Mouse (Mus musculus) limb, embryonic 15.5 days (tissue): Measurements from ENCODE around the gene Golga4. TPM values are rescaled to one million over a fixed set of nuclear protein-coding genes. Genes with fewer than 3 reads are reported as not detected.

Experiments used
- ATAC-seq: fragments of 200-750 bp; cut with Nextera tagmentation; 2 replicates; pipeline ENCODE4 v1.8.0; 2017; ENCODE audit warnings: low read depth, moderate TSS enrichment; ENCODE audit not compliant: insufficient number of reproducible peaks, low FRiP score, low TSS enrichment
- H3K27ac ChIP-seq: fragments of 300-500 bp; sonication (generic); 2 replicates; pipeline ENCODE4 v1.5.1; 2015; ENCODE audit warnings: moderate library complexity, mild to moderate bottlenecking, inconsistent platforms
- H3K27me3 ChIP-seq: fragments of 300-500 bp; sonication (generic); 2 replicates; pipeline ENCODE4 v1.6.1; 2015; ENCODE audit warnings: inconsistent platforms
- H3K36me3 ChIP-seq: fragments of 300-500 bp; sonication (generic); 2 replicates; pipeline ENCODE4 v1.6.1; 2015; ENCODE audit warnings: inconsistent platforms
- H3K4me1 ChIP-seq: fragments of 300-500 bp; sonication (generic); 2 replicates; pipeline ENCODE4 v1.6.1; 2015; ENCODE audit warnings: inconsistent platforms
- H3K4me2 ChIP-seq: fragments of 300-500 bp; sonication (generic); 2 replicates; pipeline ENCODE4 v1.6.1; 2015; ENCODE audit warnings: mild to moderate bottlenecking, inconsistent platforms
- H3K4me3 ChIP-seq: fragments of 300-500 bp; sonication (generic); 2 replicates; pipeline ENCODE4 v1.5.1; 2015; ENCODE audit warnings: mild to moderate bottlenecking, inconsistent platforms
- H3K9ac ChIP-seq: fragments of 300-500 bp; sonication (generic); 2 replicates; pipeline ENCODE4 v1.6.1; 2015; ENCODE audit warnings: inconsistent platforms
- H3K9me3 ChIP-seq: fragments of 300-500 bp; sonication (generic); 2 replicates; pipeline ENCODE4 v1.6.1; 2016; ENCODE audit warnings: inconsistent platforms
- WGBS: fragments of 180-500 bp; shearing (Covaris S2); methylation state at CpG from one replicate; pipeline ENCODE4 v1.1.7; 2015; 5-methylcytosine and 5-hydroxymethylcytosine counted together
- polyA plus RNA-seq: library from polyadenylated mRNA; unstranded; fragments of >200 nt; fragmentation: Nextera tagmentation; extraction: Ambion mirVana; gene quantifications from 2 replicates; pipeline ENCODE4 v1.2.1, GENCODE M21; 2015

Gene Golga4
- polyA plus RNA-seq, 1 experiment from 2014 or later, result 52.3 TPM

DNA sequence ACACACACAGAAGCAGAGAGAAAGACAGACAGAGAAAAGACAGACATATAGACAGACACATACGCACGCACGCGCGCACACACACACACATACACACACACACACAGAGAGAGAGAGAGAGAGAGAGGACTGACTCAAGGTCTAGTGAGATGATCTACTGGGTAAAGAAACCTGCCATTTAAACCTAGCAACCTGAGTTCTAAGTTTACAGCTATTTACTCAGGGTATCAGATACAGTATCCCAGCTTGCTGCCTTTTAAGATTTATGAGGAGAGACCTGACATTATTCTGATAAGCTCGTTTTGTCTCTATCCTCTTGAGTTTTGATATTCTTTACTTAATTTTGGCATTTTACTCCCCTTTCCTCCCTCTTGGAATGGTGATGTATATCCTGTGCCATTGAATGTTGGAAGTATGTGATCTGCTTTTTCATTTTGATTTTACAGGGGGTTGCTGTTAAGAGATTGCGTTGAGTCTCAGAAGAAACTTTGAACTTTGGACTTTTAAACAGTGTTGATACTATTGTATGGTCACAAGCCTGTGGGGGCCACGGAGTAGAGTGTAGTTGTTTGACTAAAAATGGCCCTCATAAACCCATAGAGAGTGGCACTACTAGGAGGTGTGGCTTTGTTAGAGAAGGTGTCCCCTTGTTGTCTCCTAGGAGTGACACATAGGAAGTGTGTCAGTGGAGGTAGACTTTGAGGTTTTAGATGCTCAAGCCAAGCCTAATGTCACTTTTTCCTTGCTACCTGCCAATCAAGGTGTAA, 13.0 kb upstream of the Golga4 start:
- Histone ChIP-seq H3K4me2 (no peak overlapping the region), H3K36me3 (no peaks in the 10 kb centered on the region), H3K27me3 (peaks cover 31% of the 10 kb centered on the region), H3K27ac (no peak overlapping the region), H3K9me3 (no peaks in the 10 kb centered on the region), H3K9ac (no peak overlapping the region), H3K4me1 (peaks cover 14% of the 10 kb centered on the region), H3K4me3 (no peak overlapping the region)
- WGBS, result 81% methylated on average over 8 of the region's 8 CpGs
- no peak for ATAC-seq

DNA sequence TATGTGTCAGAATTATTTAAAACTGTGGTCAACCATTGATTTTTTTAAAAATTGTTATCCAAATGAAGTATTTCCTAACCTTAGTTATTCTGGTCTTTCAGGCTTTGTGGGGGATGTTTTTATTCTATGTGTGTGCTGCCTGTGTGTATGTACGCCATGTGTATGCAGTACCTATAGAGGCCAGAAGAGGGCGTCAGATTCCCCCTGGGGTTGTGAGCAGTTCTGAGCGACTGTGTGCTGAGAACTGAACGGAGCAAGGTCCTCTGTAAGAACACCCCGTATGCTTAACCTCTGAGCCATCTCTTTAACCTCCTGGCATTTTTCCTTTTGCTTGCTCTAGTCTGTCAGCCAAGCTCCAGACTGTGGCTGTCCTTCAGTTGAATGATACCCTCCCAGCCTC, 12.0 kb upstream of the Golga4 start:
- no peak for ATAC-seq
- no peak overlapping the region for H3K27ac ChIP-seq
- no peaks in the 10 kb centered on the region for H3K9me3 ChIP-seq
- H3K4me2 ChIP-seq, result no peak overlapping the region
- H3K4me3 ChIP-seq, result no peak overlapping the region
- H3K9ac ChIP-seq, result no peak overlapping the region
- H3K27me3 ChIP-seq, result peaks cover 22% of the 10 kb centered on the region
- 83% methylated on average over 5 of the region's 5 CpGs for WGBS
- no peaks in the 10 kb centered on the region for H3K36me3 ChIP-seq
- H3K4me1 ChIP-seq, result peaks cover 4% of the 10 kb centered on the region

DNA sequence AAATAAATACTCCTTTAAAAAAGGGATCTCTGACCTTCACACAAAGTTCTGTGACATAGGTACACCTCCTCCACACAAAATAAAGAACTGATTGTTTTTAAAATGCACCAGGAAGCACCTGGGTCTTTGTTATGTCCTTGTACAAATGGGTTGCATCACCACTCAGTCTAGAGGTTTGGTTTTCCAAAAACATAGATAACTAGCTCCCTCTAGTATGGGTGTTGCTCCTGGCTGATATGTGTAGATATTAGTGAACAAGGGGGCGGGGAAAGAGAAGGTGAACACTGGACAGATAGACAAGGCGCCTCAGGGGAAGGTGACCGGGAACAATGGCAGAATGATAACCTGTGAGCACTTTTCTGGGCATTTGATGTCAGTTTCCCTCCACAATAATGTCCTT, 10.1 kb upstream of the Golga4 start:
- Histone ChIP-seq H3K4me3 (no peak overlapping the region), H3K36me3 (no peaks in the 10 kb centered on the region), H3K4me2 (no peak overlapping the region), H3K4me1 (no peaks in the 10 kb centered on the region), H3K9ac (no peak overlapping the region), H3K9me3 (no peaks in the 10 kb centered on the region), H3K27ac (no peak overlapping the region), H3K27me3 (peaks cover 8% of the 10 kb centered on the region; the same call in 1 of the 2 replicates)
- ATAC-seq, result no peak
- 89% methylated on average over 3 of the region's 3 CpGs for WGBS

DNA sequence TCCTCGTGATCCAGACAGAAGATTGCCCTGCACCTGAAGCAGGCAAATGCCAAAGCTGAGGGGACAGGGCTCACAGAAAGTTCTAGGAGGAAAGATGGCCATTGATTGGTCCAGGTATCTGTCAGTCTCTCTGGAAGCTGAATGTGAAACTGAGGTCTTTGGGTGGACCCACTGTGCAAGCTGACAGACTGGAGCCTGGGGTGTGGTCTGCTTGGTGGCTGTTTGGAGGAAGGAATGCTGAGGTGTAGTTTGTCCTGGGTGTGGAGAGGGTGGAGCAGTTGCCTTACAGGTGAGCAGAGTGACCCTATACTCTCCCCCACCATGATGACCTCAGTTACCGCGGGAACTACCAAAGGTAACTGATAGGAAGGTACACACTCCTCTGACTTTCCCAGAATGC, 9.1 kb upstream of the Golga4 start:
- H3K4me3 ChIP-seq, result no peak overlapping the region
- no peak overlapping the region for H3K27ac ChIP-seq
- no peaks in the 10 kb centered on the region for H3K4me1 ChIP-seq
- no peak overlapping the region for H3K9ac ChIP-seq
- ATAC-seq, result no peak
- H3K27me3 ChIP-seq, result peaks cover 2% of the 10 kb centered on the region; the same call in 1 of the 2 replicates
- H3K4me2 ChIP-seq, result no peak overlapping the region
- H3K36me3 ChIP-seq, result no peaks in the 10 kb centered on the region
- H3K9me3 ChIP-seq, result no peaks in the 10 kb centered on the region
- WGBS, result 84% methylated on average over 3 of the region's 3 CpGs

DNA sequence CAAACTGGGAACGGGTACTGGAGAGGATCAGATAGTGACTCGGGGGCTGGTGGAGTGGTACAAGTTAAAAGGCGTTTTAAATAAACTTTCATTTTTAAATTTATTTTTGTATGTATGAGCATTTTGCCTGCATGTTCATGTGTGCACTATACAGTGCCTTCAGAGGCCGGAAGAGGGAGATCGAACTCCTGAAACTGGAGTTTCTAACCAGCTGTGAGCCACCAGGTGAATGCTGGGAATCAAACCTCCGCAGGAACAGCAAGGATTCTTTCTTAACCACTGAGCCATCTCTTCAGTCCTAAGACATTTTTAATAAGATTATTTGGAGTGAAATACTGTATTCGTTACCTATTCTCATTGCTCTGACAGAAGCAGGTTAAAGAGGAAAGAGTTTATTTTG, 8.0 kb upstream of the Golga4 start:
- H3K36me3 ChIP-seq, result no peaks in the 10 kb centered on the region
- H3K4me3 ChIP-seq, result no peak overlapping the region
- H3K27ac ChIP-seq, result no peak overlapping the region
- H3K4me2 ChIP-seq, result no peak overlapping the region
- WGBS, result 63% methylated on average over 7 of the region's 7 CpGs
- H3K9me3 ChIP-seq, result no peaks in the 10 kb centered on the region
- H3K9ac ChIP-seq, result no peak overlapping the region
- H3K4me1 ChIP-seq, result no peaks in the 10 kb centered on the region
- H3K27me3 ChIP-seq, result no peaks in the 10 kb centered on the region
- no peak for ATAC-seq

DNA sequence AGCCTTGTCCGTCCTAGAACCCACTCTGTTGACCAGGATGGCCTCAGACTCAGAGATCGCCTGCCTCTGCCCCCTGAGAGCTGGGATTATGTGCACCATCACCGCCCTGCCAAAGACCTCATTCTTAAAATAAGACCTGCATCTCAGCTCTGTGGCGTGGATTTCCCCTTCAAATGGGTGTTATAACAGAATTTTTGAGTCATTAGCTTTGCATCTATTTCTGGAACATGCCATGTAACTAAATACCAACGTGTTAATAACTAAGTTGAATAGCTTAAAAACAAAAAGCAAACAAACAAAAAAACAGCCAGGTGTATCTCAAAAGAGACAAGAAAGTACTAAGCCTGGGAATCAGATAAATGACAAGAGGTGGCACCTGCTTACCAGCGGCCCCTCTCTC, 5.1 kb upstream of the Golga4 start:
- Histone ChIP-seq H3K27ac (no peak overlapping the region), H3K27me3 (no peaks in the 10 kb centered on the region), H3K4me1 (no peaks in the 10 kb centered on the region), H3K9ac (no peak overlapping the region), H3K36me3 (no peaks in the 10 kb centered on the region), H3K9me3 (no peaks in the 10 kb centered on the region), H3K4me3 (no peak overlapping the region), H3K4me2 (no peak overlapping the region)
- 77% methylated on average over 6 of the region's 6 CpGs for WGBS
- ATAC-seq, result no peak

DNA sequence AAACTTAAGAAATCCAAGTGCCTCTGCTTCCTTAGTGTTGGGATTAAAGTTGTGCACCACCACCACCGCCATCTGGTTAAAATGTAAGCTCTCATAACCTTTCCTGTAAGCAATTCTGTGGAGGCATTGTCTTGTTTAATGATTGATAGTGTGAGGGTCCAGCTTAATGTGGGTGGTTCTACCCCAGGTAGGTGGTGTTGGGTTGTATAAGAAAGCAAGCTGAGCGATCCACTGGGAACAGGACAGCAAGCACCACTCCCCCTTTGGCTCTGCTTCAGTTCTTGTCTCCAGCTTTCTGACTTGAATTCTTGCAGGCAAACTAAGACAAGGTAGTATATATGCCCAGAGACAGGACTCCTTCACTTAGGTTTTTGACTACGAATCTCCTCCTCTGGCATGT, 1.4 kb upstream of the Golga4 start:
- 86% methylated on average over 3 of the region's 3 CpGs for WGBS
- H3K9me3 ChIP-seq, result no peaks in the 10 kb centered on the region
- ATAC-seq, result no peak

DNA sequence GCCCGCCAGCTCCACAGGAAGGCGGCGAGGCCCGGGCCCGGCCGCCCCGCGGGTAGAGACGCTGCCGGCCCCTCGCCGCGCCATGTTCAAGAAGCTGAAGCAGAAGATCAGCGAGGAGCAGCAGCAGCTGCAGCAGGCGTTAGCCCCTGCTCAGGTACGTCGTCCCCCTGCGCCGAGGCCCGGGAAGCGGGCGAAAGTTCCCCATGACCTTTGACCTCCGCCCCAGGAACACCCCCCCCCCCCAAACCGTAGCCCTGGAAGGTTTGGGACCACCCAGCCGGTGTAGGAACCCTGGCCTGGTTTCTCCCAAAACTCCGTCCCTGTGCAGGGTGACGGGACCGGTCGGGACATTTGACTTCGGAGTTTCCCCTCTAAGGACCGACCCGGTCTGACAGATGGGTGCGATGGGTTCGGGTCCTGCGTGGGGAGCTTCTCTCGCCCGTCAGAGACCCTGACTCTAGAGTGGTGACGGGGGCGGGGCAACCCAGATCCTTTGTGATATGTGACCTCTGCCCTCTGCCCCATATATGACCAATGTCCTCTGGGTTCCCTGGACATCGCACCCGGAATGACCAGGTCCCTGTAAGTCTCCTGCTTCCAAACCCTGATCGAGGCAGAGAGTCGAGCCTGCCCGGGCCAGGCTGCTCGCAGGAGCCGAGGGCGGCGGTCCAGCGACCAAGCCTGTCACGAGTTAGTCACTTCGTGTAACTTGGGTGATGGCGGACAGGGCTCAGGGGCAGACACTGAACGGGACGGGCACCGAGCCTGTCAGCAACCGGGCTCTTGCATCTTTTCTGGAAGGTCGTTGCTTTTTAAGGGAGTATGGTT, 551 bp downstream of the Golga4 start:
- H3K9me3 ChIP-seq, result no peaks in the 10 kb centered on the region
- H3K4me3 ChIP-seq, result peak overlapping the region; percentile 65
- ATAC-seq, result peak; percentile 25; the same call in 1 of the 2 replicates
- H3K36me3 ChIP-seq, result 0 out of 2 replicates have a peak, but pooled peaks cover 3% of the 10 kb centered on the region
- peaks cover 25% of the 10 kb centered on the region for H3K4me1 ChIP-seq
- peak overlapping the region; percentile 74 for H3K9ac ChIP-seq
- WGBS, result under 1% methylated on average over 57 of the region's 57 CpGs
- H3K27ac ChIP-seq, result peak overlapping the region; percentile 22; the same call in 1 of the 2 replicates
- no peaks in the 10 kb centered on the region for H3K27me3 ChIP-seq
- H3K4me2 ChIP-seq, result peak overlapping the region; percentile 88

More for the DNA sequence above, 1.4 kb upstream of the Golga4 start:
- Histone ChIP-seq H3K4me1 (peaks cover 20% of the 10 kb centered on the region), H3K9ac (no peak overlapping the region), H3K4me3 (no peak overlapping the region), H3K27me3 (no peaks in the 10 kb centered on the region), H3K4me2 (no peak overlapping the region), H3K27ac (no peak overlapping the region), H3K36me3 (no peaks in the 10 kb centered on the region)

DNA sequence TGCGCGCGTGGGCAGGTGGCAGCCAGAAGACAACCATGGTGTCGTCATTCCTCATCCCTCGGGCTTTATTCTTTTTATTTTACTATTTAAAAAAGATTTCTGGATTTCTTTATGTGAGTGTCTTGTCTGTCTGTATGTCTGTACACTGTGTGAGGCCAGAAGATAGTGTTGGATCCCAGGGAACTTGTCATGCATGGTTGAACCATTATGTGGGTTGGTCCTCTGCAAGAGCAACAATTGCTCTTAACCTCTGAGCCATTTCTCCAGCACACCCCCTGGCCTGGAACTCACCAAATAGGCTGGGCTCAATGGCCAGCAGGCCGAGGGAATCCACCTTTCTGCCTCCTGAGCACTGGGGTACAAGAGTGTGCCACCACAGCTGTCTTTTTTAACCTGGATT, 1.5 kb downstream of the Golga4 start:
- WGBS, result 81% methylated on average over 6 of the region's 6 CpGs
- H3K4me2 ChIP-seq, result peak overlapping the region; percentile 88
- H3K27ac ChIP-seq, result no peak overlapping the region
- peak overlapping the region; percentile 65 for H3K4me3 ChIP-seq
- 0 out of 2 replicates have a peak, but pooled peaks cover 3% of the 10 kb centered on the region for H3K36me3 ChIP-seq
- H3K4me1 ChIP-seq, result peaks cover 25% of the 10 kb centered on the region
- H3K9ac ChIP-seq, result 0 out of 2 replicates have a peak overlapping the region, but pooled peaks have one; percentile 74
- ATAC-seq, result no peak
- no peaks in the 10 kb centered on the region for H3K9me3 ChIP-seq
- no peaks in the 10 kb centered on the region for H3K27me3 ChIP-seq

DNA sequence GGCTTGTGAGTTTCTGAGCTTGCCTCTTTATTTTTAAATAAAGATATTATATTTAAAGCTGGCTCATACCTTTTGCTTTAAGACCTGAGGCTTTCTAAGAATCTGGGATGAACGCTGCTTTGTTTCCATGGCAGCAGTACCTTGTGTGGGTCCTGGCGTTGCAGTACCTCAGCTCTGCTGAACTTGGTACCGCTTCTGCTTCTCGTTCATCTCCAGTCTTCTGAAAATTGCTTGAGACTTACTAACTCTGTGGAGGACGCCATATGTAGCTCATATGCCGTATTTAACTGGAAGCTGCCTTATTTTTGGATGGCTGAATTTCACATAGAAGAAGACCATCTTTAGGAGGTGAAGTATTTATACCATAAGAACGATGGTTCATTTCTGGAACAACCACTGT, 2.5 kb downstream of the Golga4 start:
- Histone ChIP-seq H3K9me3 (no peaks in the 10 kb centered on the region), H3K9ac (no peak overlapping the region), H3K27ac (no peak overlapping the region), H3K27me3 (no peaks in the 10 kb centered on the region), H3K4me1 (peaks cover 25% of the 10 kb centered on the region), H3K4me2 (no peak overlapping the region), H3K36me3 (0 out of 2 replicates have a peak, but pooled peaks cover 3% of the 10 kb centered on the region), H3K4me3 (no peak overlapping the region)
- ATAC-seq, result no peak
- 78% methylated on average over 7 of the region's 7 CpGs for WGBS

DNA sequence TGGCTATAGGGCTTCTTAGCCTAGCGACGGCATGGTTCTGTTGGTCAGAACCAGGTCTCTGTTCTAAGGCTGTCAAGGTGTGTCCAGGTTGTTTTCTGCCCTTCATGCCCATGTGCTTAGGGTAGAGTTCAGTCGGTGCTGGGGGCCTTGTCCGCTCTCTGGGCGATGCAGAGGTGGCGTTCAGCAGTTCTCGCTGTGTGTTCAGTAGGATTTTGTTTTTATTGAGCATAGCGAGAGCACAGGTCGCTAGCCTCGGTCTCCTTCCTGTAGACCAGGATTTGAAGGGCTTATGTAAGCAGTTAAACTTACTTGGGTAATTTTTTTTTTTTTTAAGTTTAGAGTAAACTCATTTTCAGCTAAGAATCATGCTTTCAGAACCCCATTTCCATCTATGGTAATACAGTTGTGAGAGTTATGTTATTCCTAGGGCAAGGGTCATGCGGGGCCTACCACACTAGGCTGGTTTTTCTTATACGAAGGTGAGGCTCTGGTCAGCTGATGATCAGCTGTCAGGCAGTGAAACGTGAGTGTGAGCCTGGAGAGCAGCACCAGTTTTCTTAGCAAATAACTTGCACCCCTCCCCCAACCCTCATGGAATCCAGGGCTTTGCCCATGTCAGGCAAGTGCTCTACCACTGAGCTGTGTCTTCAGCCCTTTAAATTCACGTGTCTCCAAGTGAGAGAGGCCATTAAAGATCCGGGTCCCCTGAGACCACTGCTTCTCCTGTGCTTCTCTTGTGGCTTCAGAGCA, 5.0 kb downstream of the Golga4 start:
- Histone ChIP-seq H3K9ac (no peak overlapping the region), H3K9me3 (no peaks in the 10 kb centered on the region), H3K4me2 (no peak overlapping the region), H3K27ac (no peak overlapping the region), H3K27me3 (no peaks in the 10 kb centered on the region), H3K4me3 (no peak overlapping the region), H3K4me1 (peaks cover 25% of the 10 kb centered on the region), H3K36me3 (peaks cover 20% of the 10 kb centered on the region)
- 69% methylated on average over 15 of the region's 15 CpGs for WGBS
- no peak for ATAC-seq
